Mouse (Mus musculus) lung, embryonic 15.5 days (tissue): ENCODE measurements around the gene Tnfrsf8. TPM values are rescaled to one million over a fixed set of nuclear protein-coding genes. Genes with fewer than 3 reads are reported as not detected.

Experiments
- ATAC-seq: fragments of 200-750 bp; cut with Nextera tagmentation; 2 replicates; pipeline ENCODE4 v1.8.0; 2017; ENCODE audit warnings: moderate number of reproducible peaks, borderline replicate concordance; ENCODE audit not compliant: low FRiP score, low TSS enrichment; ENCODE audit errors: extremely low read depth
- H3K27ac ChIP-seq: fragments of 300-500 bp; sonication (generic); 2 replicates; pipeline ENCODE4 v1.5.1; 2015; ENCODE audit warnings: moderate library complexity, mild to moderate bottlenecking, inconsistent platforms
- H3K27me3 ChIP-seq: fragments of 300-500 bp; sonication (generic); 2 replicates; pipeline ENCODE4 v1.6.1; 2015; ENCODE audit warnings: inconsistent platforms
- H3K36me3 ChIP-seq: fragments of 300-500 bp; sonication (generic); 2 replicates; pipeline ENCODE4 v1.6.1; 2015; ENCODE audit warnings: inconsistent platforms
- H3K4me1 ChIP-seq: fragments of 300-500 bp; sonication (generic); 2 replicates; pipeline ENCODE4 v1.6.1; 2015; ENCODE audit warnings: inconsistent platforms
- H3K4me2 ChIP-seq: fragments of 300-500 bp; sonication (generic); 2 replicates; pipeline ENCODE4 v1.6.1; 2015; ENCODE audit warnings: inconsistent platforms, mild to moderate bottlenecking, moderate library complexity
- H3K4me3 ChIP-seq: fragments of 300-500 bp; sonication (generic); 2 replicates; pipeline ENCODE4 v1.5.1; 2015; ENCODE audit warnings: mild to moderate bottlenecking, inconsistent platforms
- H3K9ac ChIP-seq: fragments of 300-500 bp; sonication (generic); 2 replicates; pipeline ENCODE4 v1.6.1; 2015; ENCODE audit warnings: inconsistent platforms
- H3K9me3 ChIP-seq: fragments of 300-500 bp; sonication (generic); 2 replicates; pipeline ENCODE4 v1.6.1; 2016; ENCODE audit warnings: inconsistent platforms
- WGBS: fragments of 180-500 bp; shearing (Covaris S2); methylation state at CpG from one replicate; pipeline ENCODE4 v1.1.7; 2015; 5-methylcytosine and 5-hydroxymethylcytosine counted together
- polyA plus RNA-seq: library from polyadenylated mRNA; unstranded; fragments of >200 nt; fragmentation: Nextera tagmentation; extraction: Ambion mirVana; gene quantifications from 2 replicates; pipeline ENCODE4 v1.2.1, GENCODE M21; 2015

Tnfrsf8 gene
- polyA plus RNA-seq, 1 experiment from 2014 or later, result 0.98 TPM

GRCm38 (mm10) chr4:145240723-145241231 lies 74.2 kb downstream of the Tnfrsf8 start:
- Histone ChIP-seq H3K9ac (no peak overlapping the region), H3K36me3 (no peaks in the 10 kb centered on the region), H3K4me3 (no peak overlapping the region), H3K4me1 (peaks cover 9% of the 10 kb centered on the region), H3K27ac (no peak overlapping the region), H3K4me2 (no peak overlapping the region), H3K9me3 (no peaks in the 10 kb centered on the region), H3K27me3 (peaks cover 14% of the 10 kb centered on the region)
- WGBS, result 63% methylated on average over 4 of the region's 4 CpGs
- no peak for ATAC-seq

DNA sequence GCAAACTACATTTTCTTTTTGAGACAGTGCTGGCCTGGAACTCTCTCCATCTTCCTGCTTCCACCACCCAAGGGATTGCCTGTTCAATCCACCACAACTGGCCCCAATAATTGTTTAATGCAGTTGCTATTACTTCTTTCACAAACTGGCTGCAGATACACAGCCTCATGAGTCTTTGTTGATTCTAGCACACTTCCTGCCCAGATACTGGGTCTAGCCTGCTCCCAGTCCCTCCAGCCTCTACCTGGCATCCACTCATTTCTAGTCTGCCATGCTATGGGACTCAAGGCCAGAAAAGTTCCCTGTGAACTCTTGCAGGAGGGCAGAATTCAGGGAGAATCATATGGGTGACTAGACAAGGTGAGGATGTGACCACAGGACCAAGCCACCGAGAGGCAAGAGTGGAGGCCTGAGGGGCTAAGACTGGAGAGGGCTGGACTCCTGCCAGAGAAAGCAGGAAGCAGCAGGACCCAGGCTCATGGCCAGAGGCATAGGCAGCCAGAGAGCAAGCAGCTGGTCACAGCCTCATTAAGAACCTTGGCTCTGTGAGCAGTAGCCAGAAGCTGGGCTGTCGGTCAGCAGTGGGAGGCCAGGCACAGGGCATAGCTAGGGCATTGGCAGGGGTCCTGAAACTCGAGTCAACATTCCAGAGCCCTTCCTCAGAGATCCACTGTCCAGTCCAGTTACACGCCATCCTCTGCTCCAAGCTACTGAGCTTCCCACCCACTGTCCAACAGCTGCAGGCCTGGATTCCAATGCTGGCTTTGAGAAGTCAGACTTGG lies 75.7 kb downstream of the Tnfrsf8 start:
- Histone ChIP-seq H3K9ac (no peak overlapping the region), H3K9me3 (no peaks in the 10 kb centered on the region), H3K4me1 (peaks cover 9% of the 10 kb centered on the region), H3K36me3 (no peaks in the 10 kb centered on the region), H3K4me2 (no peak overlapping the region), H3K27ac (peak overlapping the region; percentile 66), H3K4me3 (no peak overlapping the region), H3K27me3 (no peaks in the 10 kb centered on the region; the same call in 1 of the 2 replicates)
- 24% methylated on average over 4 of the region's 4 CpGs for WGBS
- peak; percentile 94 for ATAC-seq

DNA sequence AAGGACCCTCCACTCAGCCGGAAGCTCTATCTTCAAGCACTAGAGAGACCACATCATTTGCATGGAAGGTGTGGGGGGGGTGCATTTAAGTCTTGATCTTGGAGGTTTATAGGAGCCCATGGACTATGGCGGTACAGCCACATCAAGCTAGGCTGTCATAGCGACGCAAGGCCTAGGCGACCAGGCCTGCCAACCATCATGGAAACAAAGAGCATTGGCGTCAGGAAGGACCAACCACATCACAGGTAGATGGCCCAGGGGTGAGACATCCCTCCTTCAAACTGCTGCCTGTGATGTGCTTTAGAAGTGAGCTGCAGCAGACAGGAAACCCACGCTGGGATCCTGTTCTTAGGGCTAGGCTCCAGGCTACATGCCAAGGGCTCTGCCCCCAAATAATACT lies 78.9 kb downstream of the Tnfrsf8 start:
- H3K4me1 ChIP-seq, result peaks cover 14% of the 10 kb centered on the region
- no peaks in the 10 kb centered on the region for H3K36me3 ChIP-seq
- no peak overlapping the region for H3K27ac ChIP-seq
- WGBS, result 81% methylated on average over 7 of the region's 7 CpGs
- H3K9me3 ChIP-seq, result no peaks in the 10 kb centered on the region
- no peak overlapping the region for H3K4me2 ChIP-seq
- no peaks in the 10 kb centered on the region for H3K27me3 ChIP-seq
- no peak overlapping the region for H3K9ac ChIP-seq
- no peak overlapping the region for H3K4me3 ChIP-seq
- ATAC-seq, result no peak

DNA sequence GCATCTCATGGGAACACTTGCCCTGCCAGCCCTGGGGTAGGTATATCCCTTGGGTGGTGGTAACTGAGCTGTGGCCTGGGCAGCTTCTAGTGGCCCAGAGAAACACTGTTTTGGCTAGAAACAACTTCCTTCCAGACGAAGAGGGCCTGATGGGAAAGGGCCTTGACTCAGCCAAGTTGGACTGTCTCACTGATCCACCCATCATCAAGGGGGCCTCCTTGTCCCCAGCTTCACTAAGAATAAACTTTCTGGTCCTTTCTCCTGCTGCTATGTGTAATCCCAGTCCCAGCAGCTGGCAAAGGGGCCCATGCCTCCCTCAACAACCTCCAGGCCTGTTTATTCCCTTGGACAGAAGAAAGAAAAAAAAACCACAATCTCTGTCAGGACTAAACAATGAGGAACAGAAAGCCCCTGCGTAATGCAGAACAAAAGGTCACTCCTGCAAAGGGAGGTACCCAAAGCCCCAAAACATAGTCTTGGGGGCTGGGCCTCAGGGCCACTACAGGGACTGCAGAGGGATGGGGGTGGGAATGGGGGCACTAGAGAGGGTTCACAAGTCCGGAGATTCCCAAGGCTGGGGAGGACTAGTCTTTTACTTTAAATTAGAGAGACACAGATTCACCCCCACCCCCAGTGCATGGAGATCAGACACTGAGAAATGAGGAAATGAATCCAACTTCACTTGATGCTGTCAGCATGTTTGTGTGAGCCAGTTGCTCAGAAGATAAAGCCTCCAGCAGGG lies 81.3 kb downstream of the Tnfrsf8 start:
- H3K27ac ChIP-seq, result 0 out of 2 replicates have a peak overlapping the region, but pooled peaks have one; percentile 20

GRCm38 (mm10) chr4:145231732-145232131 lies 83.2 kb downstream of the Tnfrsf8 start:
- 82% methylated on average over 5 of the region's 5 CpGs for WGBS
- no peaks in the 10 kb centered on the region for H3K36me3 ChIP-seq
- no peak for ATAC-seq
- H3K4me3 ChIP-seq, result no peak overlapping the region
- peaks cover 9% of the 10 kb centered on the region; the same call in 1 of the 2 replicates for H3K4me1 ChIP-seq
- no peak overlapping the region for H3K9ac ChIP-seq
- H3K9me3 ChIP-seq, result no peaks in the 10 kb centered on the region
- no peaks in the 10 kb centered on the region for H3K27me3 ChIP-seq
- no peak overlapping the region for H3K27ac ChIP-seq
- H3K4me2 ChIP-seq, result no peak overlapping the region

More for the DNA sequence above, 81.3 kb downstream of the Tnfrsf8 start:
- H3K4me2 ChIP-seq, result no peak overlapping the region
- H3K4me3 ChIP-seq, result no peak overlapping the region
- WGBS, result 36% methylated on average over 3 of the region's 3 CpGs
- peaks cover 9% of the 10 kb centered on the region; the same call in 1 of the 2 replicates for H3K4me1 ChIP-seq
- H3K27me3 ChIP-seq, result no peaks in the 10 kb centered on the region
- H3K9ac ChIP-seq, result no peak overlapping the region
- H3K9me3 ChIP-seq, result no peaks in the 10 kb centered on the region
- no peak for ATAC-seq
- no peaks in the 10 kb centered on the region for H3K36me3 ChIP-seq

DNA sequence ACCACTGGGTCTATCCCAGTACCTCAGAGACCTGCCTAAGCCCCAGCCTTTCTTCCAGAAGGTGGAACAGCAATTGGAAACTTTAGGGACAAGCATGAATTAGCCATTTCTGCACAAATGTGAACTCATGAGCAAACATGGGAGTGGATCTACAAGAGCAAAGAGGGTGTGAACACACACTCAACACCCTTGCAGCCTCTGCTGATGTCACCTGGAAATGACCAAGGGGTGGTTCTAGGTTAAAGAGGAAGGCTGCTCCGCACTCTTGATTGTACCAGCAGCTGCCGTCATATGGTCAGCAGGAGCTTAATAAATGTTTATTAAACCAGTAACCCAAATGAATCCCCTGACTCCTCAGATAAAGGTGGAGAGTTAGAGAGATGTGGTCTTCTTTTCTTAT lies 84.3 kb downstream of the Tnfrsf8 start:
- WGBS, result 76% methylated on average over 2 of the region's 2 CpGs
- Histone ChIP-seq H3K4me3 (no peak overlapping the region), H3K4me2 (no peak overlapping the region), H3K9ac (no peak overlapping the region), H3K27ac (no peak overlapping the region), H3K36me3 (no peaks in the 10 kb centered on the region), H3K4me1 (peaks cover 9% of the 10 kb centered on the region; the same call in 1 of the 2 replicates), H3K27me3 (no peaks in the 10 kb centered on the region), H3K9me3 (no peaks in the 10 kb centered on the region)
- no peak for ATAC-seq

DNA sequence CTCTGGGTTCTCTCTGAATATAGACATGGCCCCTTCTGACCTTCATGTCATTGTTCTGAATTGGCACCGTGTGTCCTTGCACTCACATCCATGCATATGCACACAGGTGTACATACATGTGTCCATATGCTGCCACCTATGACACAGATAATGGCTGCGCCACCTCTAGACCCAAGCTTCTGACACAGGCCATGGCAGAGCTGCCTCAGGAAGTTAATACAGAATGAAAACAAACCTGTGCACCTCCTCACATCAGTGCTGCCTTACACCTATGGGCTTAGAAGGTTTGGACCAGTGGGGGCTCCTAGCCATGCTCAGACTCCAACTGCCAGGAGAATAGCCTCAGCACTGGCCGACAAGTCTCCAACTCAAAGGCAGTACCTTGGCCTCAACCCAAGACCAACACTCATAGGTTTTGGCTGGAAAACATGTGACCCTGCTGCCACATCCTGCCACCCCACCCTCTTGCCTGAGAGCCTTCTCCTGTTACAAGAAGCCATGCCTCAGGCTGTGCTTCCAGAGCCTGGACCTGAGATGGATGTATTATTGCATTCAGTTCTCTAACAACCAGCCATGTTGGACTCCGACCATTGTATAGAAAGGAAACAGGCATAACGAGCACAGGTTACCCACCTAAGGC lies 85.3 kb downstream of the Tnfrsf8 start:
- H3K9me3 ChIP-seq, result no peaks in the 10 kb centered on the region
- ATAC-seq, result peak; percentile 44; the same call in 1 of the 2 replicates
- no peak overlapping the region for H3K4me3 ChIP-seq
- 75% methylated on average over 5 of the region's 5 CpGs for WGBS
- H3K4me2 ChIP-seq, result no peak overlapping the region
- no peaks in the 10 kb centered on the region for H3K36me3 ChIP-seq
- peaks cover 9% of the 10 kb centered on the region; the same call in 1 of the 2 replicates for H3K4me1 ChIP-seq
- no peaks in the 10 kb centered on the region for H3K27me3 ChIP-seq
- H3K9ac ChIP-seq, result no peak overlapping the region
- H3K27ac ChIP-seq, result no peak overlapping the region

DNA sequence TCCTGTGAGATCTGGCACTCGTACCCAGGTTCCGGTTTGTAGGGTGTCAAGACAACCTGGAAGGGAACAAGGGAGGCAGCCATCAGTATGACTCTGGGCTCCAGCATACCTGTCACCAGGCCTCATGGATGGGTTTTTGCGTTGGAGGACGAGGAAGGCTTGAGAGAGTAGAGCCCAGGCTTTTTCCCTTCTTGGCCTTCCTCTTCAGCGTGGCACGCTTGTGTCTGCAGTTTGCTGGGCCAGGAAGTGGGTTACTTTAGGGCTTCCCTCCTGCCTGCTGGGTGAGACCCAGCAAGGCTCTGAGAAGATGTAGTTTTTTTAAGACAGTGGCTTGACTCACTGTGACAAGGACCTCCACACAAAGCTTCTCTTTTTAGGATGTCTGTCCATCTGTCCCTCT lies 85.9 kb downstream of the Tnfrsf8 start:
- Histone ChIP-seq H3K27me3 (no peaks in the 10 kb centered on the region), H3K4me1 (peaks cover 9% of the 10 kb centered on the region; the same call in 1 of the 2 replicates), H3K9ac (no peak overlapping the region), H3K36me3 (no peaks in the 10 kb centered on the region), H3K27ac (no peak overlapping the region), H3K4me3 (no peak overlapping the region), H3K9me3 (no peaks in the 10 kb centered on the region), H3K4me2 (no peak overlapping the region)
- WGBS, result 85% methylated on average over 6 of the region's 6 CpGs
- no peak for ATAC-seq

GRCm38 (mm10) chr4:145224613-145225012 lies 90.4 kb downstream of the Tnfrsf8 start:
- H3K9ac ChIP-seq, result no peak overlapping the region
- ATAC-seq, result no peak
- H3K9me3 ChIP-seq, result no peaks in the 10 kb centered on the region
- no peak overlapping the region for H3K4me2 ChIP-seq
- no peaks in the 10 kb centered on the region for H3K27me3 ChIP-seq
- no peaks in the 10 kb centered on the region for H3K36me3 ChIP-seq
- H3K4me3 ChIP-seq, result no peak overlapping the region
- WGBS, result 74% methylated on average over 4 of the region's 4 CpGs
- no peaks in the 10 kb centered on the region for H3K4me1 ChIP-seq
- H3K27ac ChIP-seq, result no peak overlapping the region

GRCm38 (mm10) chr4:145222064-145222463 lies 92.9 kb downstream of the Tnfrsf8 start:
- Histone ChIP-seq H3K27me3 (no peaks in the 10 kb centered on the region), H3K4me2 (no peak overlapping the region), H3K4me1 (no peaks in the 10 kb centered on the region), H3K4me3 (no peak overlapping the region), H3K27ac (no peak overlapping the region), H3K9me3 (no peaks in the 10 kb centered on the region), H3K9ac (no peak overlapping the region), H3K36me3 (no peaks in the 10 kb centered on the region)
- no peak for ATAC-seq
- WGBS, result 62% methylated on average over 8 of the region's 8 CpGs

DNA sequence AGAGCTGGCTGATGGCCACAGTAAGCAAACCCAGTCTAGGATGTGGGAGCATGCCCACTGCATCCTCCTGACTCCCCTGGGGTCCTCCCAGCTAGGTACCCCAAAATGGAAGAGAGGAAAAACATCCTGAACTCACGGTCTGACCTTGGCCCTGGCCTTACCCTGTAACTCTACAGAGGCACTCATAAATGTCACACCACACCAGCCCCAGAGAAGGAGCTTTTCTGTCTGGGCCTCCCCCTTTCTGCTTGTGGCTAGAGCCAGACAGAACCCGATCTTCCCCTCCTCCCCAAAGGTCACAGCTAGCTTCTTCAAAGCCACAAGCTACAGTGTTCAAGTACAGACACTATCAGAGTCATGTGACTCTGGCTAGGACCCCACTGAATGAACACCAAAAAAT lies 93.6 kb downstream of the Tnfrsf8 start:
- Histone ChIP-seq H3K9me3 (no peaks in the 10 kb centered on the region), H3K4me2 (no peak overlapping the region), H3K4me3 (no peak overlapping the region), H3K9ac (no peak overlapping the region), H3K27me3 (no peaks in the 10 kb centered on the region), H3K4me1 (no peaks in the 10 kb centered on the region), H3K27ac (no peak overlapping the region), H3K36me3 (no peaks in the 10 kb centered on the region)
- 66% methylated on average over 2 of the region's 2 CpGs for WGBS
- ATAC-seq, result no peak
